Mouse (Mus musculus) 3134 (cell line): Measurements from ENCODE around the gene Polr3b.

Experiments
- DNase-seq: peaks from one replicate; pipeline ENCODE4 v3.0.0-alpha.2; 2011; ENCODE audit warnings: low spot score; ENCODE audit not compliant: insufficient read length; ENCODE audit errors: extremely low read depth

Polr3b gene

DNA sequence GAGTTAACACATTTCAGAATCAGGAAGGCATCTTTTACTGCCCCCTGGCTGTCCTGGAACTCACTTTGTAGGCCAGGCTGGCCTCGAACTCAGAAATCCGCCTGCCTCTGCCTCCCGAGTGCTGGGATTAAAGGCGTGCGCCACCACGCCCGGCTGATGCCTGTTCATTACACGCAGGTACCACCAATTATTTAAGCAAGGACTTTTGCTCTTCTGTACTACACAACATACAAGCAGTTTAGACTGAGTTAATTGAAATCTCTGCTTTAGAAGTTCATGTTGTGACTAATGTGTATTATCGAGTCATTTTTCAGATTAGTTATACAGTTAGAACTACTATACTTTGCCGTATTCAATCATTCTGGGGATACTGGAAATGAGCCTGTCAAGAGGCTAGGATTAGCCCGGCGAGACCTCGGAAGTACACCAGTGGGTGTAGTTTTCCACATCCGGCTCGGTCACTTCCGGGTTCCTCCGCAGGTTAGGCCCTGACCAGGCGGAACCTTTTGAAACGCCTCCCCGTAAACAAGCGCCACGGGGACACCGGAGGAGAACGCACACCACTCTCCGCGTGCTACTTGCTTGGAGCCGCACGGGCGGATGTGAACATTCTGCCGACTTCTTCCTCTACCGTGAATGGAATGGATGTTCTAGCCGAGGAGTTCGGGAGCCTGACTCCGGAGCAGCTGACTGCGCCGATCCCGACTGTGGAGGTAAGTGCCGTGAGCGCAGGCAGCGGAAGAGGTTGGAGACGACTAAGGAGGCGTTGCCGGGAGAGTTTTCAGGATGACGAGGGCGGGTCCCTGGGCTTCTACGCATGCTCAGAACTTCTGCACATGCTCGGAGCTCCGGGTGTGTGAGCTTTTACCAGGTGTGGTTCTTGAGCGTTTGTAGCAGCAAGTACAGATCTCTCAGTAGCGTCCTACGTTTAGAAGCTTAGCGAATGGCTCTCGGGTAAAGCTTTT lies at the start of gene Polr3b:
Polr3b (plus strand) TSS at position 467 of the 965 bp plus-strand sequence.
- peak; percentile 95 for DNase-seq

DNA sequence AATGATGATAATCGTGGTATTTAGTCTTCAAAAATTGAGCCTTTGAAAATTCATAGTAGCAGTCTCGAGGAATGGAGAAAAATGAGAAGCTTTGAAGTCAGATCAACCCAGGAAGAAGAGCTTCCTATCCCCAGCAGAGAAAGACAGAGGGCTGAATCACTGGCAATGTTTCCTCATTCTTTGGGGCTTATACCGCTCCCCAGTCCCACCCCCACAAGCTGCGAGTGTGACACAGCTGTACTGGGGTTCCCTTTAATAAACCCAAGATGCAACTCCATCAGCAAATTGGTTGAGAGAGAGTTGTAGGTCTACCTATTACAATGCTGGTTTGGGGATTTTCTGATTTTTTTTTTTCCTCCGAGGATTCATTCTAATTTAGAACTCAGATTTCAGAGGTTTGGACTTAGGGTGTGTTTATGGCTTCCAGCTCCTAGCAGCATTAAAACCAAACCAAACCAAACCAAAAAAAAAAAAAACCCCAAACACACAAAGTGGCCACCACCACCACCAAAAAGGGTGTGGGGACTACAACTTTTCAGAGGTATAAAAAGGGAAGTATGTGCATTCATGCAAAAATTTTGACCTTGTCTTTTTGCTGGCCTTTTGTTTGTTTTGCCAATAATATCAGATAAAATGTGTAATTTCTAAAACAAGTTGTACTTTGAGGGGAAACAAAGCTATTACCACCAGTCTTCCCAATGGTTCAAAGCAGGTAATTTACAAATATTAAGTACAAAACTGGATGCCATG lies 48.2 kb upstream of the Polr3b start:
- DNase-seq: no peak

GRCm38 (mm10) chr10:84576029-84576394 lies 46.1 kb upstream of the Polr3b start:
- no peak for DNase-seq

- peak; percentile 92 for DNase-seq
Observed at GRCm38 (mm10) chr10:84576395-84577070, 45.6 kb upstream of the Polr3b start, which contains the start of gene Tcp11l2. Gene Tcp11l2, plus strand, starts transcription at chr10:84576626.

DNA sequence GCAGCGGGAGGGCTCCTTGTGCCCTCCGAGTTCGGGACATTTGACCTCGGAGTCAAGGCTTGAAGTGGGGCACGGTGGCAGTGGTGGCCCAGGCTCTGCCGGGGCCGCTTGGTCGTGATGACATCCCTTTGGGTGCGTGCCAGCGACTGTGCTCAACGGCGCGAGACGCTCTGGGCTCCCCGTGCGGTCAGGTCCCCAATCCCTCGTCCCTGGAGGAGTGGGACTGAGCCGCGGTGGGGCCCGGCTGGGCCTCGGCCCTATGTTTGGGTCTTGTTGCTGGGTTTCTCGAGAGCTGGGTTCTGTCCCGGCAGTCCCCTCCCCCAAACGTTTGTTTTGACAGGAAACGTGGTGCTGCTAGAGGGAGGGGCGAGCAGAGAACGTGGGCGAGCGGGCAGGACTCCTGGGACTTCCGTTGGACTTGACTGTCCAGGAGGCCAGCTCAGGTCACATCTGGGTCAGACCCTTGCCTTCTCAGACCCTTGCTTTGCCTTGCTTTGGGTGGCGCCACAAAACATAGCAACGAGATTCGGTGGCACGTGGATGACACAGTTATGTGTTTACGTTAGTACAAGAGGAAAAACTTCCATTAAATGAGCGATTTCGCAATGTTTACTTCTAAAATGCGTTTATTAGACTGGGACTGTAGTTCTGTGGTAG lies 44.9 kb upstream of the Polr3b start:
- peak; percentile 79 for DNase-seq

- no peak for DNase-seq
Observed at GRCm38 (mm10) chr10:84578738-84579137, 43.4 kb upstream of the Polr3b start.

DNA sequence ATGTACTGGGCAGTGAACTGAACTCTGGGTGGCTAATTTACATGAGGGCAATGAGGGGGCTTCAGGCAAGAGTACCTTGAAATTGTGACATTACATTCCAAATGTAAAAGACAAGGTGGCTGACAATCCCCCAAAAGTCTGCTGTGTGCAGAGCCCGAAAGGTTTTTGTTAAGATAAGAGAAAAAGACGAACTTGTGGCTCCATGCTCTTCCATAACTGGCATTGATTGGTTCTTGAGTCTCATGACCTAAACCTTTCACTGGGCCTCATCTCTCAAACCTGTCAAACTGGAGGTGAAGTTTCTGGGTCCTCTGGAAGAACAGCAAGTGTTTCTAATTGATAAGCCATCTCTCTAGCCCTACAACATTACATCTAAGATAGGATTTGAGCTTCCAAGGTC lies 42.6 kb upstream of the Polr3b start:
- DNase-seq: no peak

DNA sequence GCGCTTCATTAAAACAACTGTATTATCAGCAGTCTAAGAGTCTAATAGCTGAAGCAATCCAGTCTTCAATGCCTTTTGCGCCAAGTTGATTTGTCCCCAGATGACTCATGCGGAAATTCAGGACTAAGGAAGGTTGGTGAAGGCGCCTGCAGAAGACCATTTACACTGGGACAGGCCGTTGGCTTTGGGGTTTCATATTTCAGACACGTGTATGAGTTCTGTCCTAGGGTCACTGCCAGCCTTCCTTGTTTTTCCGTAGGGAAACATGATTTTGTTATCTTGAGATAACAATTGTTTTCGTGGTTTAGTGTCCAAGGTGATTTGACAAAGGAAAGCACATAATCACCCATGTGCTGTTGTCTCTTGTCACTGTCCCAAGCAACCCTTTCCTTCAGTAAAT lies 40.9 kb upstream of the Polr3b start:
- no peak for DNase-seq

- DNase-seq: no peak
Observed at GRCm38 (mm10) chr10:84582236-84582635, 39.9 kb upstream of the Polr3b start.

GRCm38 (mm10) chr10:84584451-84585293 lies 37.4 kb upstream of the Polr3b start:
- DNase-seq: peak; percentile 42

DNA sequence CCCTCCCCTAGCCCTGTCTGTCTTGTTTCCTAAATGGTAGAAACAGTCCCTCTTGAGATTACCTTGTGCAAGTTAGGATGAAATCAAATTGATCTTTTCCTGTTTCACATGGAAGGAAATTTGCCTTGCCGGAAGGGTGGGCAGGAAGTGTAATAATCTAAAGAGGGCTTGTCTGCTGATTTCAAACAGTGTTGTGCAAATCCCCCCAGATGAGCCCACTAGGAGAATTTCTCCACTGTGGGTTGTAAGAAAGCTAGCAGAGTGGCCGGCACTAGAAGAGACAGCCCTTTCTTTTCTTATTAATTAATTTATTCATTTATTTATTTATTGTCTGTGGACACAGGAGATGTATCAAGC lies 36.8 kb upstream of the Polr3b start:
- DNase-seq: no peak

DNA sequence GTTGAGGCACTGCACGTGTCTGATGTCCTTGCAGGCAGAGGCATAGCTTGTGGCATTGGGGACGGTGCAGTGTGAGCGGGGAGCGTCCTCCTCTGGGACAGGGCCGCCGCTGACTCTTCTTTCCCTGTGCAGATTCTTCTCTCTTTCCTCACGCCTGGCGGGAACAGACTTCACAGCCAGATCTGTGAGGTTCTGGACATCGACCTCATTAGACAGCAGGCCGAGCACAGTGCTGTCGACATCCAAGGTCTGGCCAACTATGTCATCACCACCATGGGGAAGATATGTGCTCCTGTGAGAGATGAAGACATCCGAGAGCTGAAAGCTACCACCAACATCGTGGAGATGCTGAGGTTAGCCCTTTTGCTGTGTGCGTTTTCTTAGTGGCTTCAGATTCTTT lies 31.1 kb upstream of the Polr3b start:
- no peak for DNase-seq

GRCm38 (mm10) chr10:84591640-84592148 lies 30.4 kb upstream of the Polr3b start:
- no peak for DNase-seq

DNA sequence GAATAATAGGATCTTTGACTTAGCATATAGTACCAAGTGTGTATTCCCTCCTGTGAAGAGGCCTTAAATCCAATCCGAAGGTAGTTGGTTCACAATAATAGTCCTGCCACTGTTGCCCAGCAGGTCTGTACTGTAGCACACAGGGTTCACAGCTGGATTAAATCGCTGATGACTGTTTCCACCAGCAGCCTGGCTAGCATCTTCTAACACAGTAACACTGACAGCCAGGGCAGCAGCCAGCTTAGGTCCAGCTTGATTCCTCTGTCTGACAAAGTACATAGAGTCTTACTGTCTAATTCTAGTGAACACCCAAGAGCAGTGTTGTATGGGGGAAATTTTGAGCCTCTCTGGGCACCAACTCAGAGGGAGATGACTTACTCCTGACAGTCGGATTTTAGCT lies 29.3 kb upstream of the Polr3b start:
- DNase-seq: no peak

DNA sequence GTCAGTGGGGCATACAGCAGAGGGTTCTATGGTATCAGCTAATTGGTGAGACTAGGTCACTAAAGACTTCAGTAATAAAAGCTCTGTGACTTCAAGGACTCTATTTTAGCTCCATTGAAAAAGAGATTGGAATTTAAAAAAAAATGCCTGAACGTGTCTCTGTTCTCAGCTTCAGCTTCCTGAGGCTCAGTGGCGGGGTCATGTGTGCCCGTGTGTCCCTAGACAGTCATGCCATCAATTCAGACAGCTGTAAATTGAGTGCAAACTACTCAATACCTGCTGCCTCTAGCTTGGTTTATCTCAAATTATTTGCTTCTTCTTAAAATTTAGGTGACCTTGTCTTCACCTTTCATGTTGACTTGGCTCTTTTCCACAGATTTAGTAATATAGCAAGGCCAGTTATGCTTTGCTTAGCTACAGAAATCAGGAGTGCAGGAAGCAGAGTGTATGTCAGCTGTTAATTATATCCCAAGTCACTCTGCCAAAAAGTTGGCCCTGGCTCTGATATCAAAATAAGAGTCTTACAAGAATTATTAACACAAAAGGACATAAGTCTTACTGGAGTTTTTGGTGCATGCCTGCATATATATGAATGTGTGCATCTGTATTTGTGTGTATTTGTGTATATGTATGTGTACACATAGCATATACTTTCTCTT lies 24.8 kb upstream of the Polr3b start:
- no peak for DNase-seq

- DNase-seq: no peak
Observed at GRCm38 (mm10) chr10:84598172-84598571, 23.9 kb upstream of the Polr3b start.

DNA sequence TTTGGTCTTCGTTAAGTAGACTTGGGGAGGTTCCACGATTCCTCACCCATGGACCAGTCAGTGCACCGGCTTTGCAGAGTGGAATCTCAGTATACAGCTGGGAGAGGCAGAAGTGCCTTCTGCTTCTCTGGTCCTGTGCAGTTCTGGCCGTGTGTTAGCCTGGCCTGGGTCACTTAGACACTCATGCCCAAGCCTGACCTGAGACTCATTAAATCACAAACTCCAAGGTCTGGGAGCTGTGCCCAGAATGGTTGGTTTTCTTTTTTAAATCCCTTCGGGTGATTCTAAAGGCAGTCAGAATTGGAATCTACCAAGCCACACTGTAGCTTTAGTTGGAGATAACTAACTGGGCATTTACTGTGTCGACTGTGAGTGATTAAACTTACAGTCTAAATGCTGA lies 22.0 kb upstream of the Polr3b start:
- DNase-seq: no peak

DNA sequence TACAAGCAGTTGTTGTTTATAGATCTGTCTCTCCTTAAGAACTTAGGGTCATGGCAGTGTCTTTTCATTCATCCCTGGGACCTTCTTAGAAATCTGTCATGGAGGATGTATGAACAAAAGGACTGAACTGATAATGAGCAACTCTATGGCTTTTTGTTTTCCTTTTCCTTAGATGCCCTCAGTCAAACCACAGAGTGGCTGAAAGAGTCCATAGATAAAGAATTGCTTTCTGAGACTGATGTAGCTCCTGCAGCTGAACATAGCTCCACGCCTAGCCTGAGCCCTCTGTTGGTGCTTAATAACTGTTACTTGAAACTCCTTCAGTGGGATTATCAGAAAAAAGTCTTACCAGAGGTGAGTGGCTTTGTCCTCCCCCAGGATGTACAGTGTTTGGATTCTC lies 17.8 kb upstream of the Polr3b start:
- no peak for DNase-seq

DNA sequence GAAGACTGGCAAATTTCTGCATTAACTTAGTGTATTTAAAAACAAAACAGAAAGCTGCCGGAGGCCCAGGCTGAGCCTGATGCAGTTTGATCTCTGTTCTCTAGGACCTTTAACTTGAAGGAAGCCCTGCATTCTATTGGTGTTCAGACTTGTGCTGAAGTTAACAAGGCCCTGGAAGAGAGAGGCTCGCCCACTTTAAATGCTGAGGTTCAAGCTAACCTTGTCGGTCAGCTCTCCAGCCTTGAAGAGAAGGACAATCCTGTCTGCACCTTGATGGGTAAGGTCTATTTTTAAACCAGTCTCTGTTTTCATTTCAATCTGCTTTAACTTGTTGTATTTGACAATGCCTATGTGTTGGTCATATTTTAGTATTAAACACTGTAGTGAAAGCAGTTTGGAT lies 13.7 kb upstream of the Polr3b start:
- DNase-seq: no peak
